Mouse (Mus musculus) C2C12 (cell line): ENCODE data around the gene Rbpms2. TPM values are rescaled to one million over a fixed set of nuclear protein-coding genes. Genes with fewer than 3 reads are reported as not detected.
A peak's percentile ranks its signal among the peaks of the same experiment; 100 is the strongest.

ENCODE experiments used
- H3K27me3 ChIP-seq: one replicate; pipeline ENCODE4 v1.6.1; 2011; ENCODE audit not compliant: control insufficient read depth, insufficient read depth, insufficient read length
- H3K36me3 ChIP-seq: one replicate; pipeline ENCODE4 v1.6.1; 2011; ENCODE audit not compliant: control insufficient read depth, insufficient read depth
- H3K4me3 ChIP-seq: one replicate; pipeline ENCODE4 v1.5.1; 2011; ENCODE audit warnings: mild to moderate bottlenecking, control low read depth; ENCODE audit not compliant: poor library complexity, insufficient read depth, severe bottlenecking
- H3K79me2 ChIP-seq: one replicate; pipeline ENCODE4 v1.6.1; 2011; ENCODE audit not compliant: control insufficient read depth, insufficient read depth
- H3K79me3 ChIP-seq: one replicate; pipeline ENCODE4 v1.6.1; 2011; ENCODE audit warnings: low read depth, control low read depth
- H3ac ChIP-seq: one replicate; pipeline ENCODE3; 2011; ENCODE audit warnings: low read depth; ENCODE audit not compliant: control insufficient read depth, insufficient read length
- CEBPB ChIP-seq: IDR thresholded peaks from one replicate; pipeline ENCODE4 v1.6.1; 2011; ENCODE audit warnings: low read depth, mild to moderate bottlenecking, control low read depth, moderate library complexity
- CTCF ChIP-seq: IDR thresholded peaks from one replicate; pipeline ENCODE4 v1.5.1; 2011; ENCODE audit not compliant: control insufficient read depth, insufficient read depth, insufficient read length
- FOSL1 ChIP-seq: IDR thresholded peaks from one replicate; pipeline ENCODE4 v1.8.0; 2011; ENCODE audit warnings: mild to moderate bottlenecking, low read length; ENCODE audit not compliant: poor library complexity, insufficient read depth, severe bottlenecking
- MAX ChIP-seq: IDR thresholded peaks from one replicate; pipeline ENCODE4 v1.6.1; 2011; ENCODE audit warnings: mild to moderate bottlenecking, control low read depth
- MYOD1 ChIP-seq: IDR thresholded peaks from one replicate; pipeline ENCODE4 v1.6.1; 2011; ENCODE audit warnings: low read depth; ENCODE audit not compliant: control insufficient read depth, insufficient read length
- MYOG ChIP-seq: IDR thresholded peaks from one replicate; pipeline ENCODE4 v1.6.1; 2011; ENCODE audit not compliant: control insufficient read depth, insufficient read length; ENCODE audit errors: extremely low read depth
- USF1 ChIP-seq: IDR thresholded peaks from one replicate; pipeline ENCODE4 v1.6.1; 2011; ENCODE audit warnings: low read depth, mild to moderate bottlenecking, control low read depth, moderate library complexity
- polyA plus RNA-seq: library from polyadenylated mRNA; unstranded; fragments of >200 nt; fragmentation: generic; extraction: Trizol; gene quantifications from one replicate; pipeline ENCODE4 v1.2.1, GENCODE M21; 2012; ENCODE audit warnings: missing spikeins

The Rbpms2 gene
- polyA plus RNA-seq, 1 experiment, result 41.3 TPM

DNA sequence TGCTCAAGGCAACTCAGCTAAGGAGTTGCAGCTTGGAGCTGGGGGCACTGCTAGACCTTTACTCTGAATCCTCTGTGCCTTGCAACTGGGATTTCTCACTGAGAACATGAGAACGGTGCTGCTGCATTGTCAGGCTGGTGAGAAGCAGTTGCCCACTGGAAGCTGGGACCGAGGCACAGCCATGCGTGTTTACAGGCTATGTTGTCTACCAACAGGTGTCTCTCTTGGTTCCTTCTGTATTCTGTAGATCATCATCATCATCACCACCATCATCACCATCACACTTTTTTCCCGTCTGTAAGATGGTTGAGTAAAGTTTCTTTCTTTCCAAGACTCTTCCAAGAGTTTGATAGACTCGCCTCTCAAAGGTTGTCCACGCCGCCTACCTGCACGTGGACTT is 38.3 kb downstream of the Rbpms2 start, which contains the start of gene Oaz2:
TSS of gene Oaz2 (plus strand) at position 301 of the 400 bp plus-strand sequence.
- Histone ChIP-seq H3K79me3 (no peaks in the 10 kb centered on the region), H3K4me3 (no peak within 1 kb of the TSS)
- no peak for TF ChIP-seq CEBPB
- TF ChIP-seq MYOD1, result no peak

DNA sequence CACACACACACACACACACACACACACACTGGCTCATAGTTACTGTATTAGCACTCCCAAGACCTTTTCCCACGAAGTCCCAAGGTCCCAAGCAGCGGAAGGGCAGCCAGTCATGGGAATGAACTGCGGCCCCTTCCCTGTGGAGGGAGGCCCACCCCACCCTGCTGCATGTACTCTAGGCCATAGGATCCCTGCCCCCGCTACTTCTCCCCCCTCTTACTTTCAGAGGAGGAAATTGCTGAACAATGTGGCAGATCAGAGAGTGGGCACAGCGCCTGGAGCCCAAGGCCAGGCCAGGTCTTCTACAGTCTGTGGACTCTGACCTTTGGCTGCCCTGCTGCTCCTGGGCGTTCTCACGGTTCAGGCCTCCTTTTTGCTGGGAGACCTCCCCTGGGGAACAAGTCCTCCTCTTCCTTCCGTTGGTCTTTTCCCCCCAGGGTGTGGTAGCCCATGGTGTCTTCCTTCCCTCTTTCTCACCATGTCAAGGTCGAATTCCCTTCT is 42.0 kb downstream of the Rbpms2 start:
- no peak overlapping the region for H3ac ChIP-seq

More for the DNA sequence above, 38.3 kb downstream of the Rbpms2 start, which contains the start of gene Oaz2:
- H3K79me2 ChIP-seq, result no peaks in the 10 kb centered on the region
- H3K36me3 ChIP-seq, result no peaks in the 10 kb centered on the region
- H3ac ChIP-seq, result no peak within 1 kb of the TSS
- no peaks in the 10 kb centered on the region for H3K27me3 ChIP-seq

DNA sequence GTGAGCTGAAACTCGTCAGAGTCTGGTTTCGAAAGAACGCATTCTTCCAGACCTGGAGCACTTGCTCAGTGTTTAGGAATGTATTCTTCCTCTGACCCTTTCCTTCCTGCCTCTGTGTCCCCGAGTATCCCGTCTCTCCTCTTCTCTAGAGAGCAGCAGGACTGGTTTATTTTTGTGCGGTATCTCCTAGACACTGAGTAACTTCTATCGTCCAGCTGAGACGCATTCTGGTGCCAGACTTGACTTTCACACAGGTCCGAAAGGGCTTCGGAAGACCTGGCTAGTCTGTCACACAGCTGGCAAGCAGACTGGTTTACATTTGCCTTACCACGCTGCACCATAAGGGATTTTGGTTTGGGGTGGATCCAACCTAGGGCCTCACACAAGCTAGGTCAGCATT is 43.5 kb downstream of the Rbpms2 start:
- Histone ChIP-seq H3K4me3 (no peak overlapping the region), H3K79me3 (no peaks in the 10 kb centered on the region), H3K79me2 (peaks cover 13% of the 10 kb centered on the region), H3K36me3 (no peaks in the 10 kb centered on the region), H3K27me3 (no peaks in the 10 kb centered on the region), H3ac (no peak overlapping the region)
- no peak for TF ChIP-seq FOSL1

More for the DNA sequence above, 42.0 kb downstream of the Rbpms2 start:
- Histone ChIP-seq H3K27me3 (no peaks in the 10 kb centered on the region), H3K79me3 (no peaks in the 10 kb centered on the region), H3K79me2 (no peaks in the 10 kb centered on the region), H3K36me3 (no peaks in the 10 kb centered on the region), H3K4me3 (no peak overlapping the region)
- TF ChIP-seq MAX, result no peak
- TF ChIP-seq CEBPB, result no peak
- TF ChIP-seq FOSL1, result no peak
- no peak for TF ChIP-seq USF1
- no peak for TF ChIP-seq CTCF
- no peak for TF ChIP-seq MYOD1
- no peak for TF ChIP-seq MYOG

DNA sequence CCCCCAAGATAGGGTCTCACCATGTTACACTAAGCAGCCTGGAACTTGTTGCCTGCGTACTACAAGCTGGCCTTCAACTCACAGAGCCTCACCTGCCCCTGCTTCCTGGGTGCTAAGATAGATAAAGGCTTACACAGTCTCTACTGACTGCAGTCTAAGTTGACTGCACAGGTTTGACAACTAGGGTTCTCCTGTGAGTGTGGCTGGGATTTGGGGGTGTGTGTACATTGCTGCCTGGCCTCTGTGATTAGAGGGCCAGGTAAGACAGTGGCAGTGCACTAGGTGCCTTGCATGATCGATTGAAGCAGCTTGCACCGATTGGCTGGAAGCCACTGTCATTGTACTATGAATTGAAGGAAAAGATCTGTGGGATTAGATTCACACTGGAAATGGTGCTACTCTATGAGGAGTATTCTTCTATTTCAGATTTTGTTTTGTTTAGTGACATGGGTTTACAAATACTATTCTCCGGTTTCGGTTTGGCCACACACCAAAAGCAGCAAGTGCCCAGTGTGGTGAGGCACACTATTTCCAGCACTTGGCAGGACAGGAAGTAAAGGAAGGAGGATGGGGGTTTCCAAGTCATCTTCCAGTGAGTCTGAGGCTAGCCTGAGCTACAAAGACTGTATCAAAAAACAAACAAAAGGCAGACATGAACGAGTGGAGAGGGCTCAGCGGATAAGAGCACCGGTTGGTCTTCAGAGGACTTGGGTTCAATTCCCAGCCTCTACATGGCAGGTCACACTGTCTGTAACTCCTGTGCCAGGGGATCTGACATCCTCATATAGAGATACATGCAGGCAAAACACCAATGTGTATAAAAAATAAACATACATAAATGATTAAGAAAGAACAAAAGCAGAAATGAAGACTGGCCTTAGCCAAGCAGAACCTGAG is 46.3 kb downstream of the Rbpms2 start:
- no peaks in the 10 kb centered on the region for H3K36me3 ChIP-seq
- H3K79me2 ChIP-seq, result peaks cover 38% of the 10 kb centered on the region
- H3ac ChIP-seq, result no peak overlapping the region
- no peaks in the 10 kb centered on the region for H3K27me3 ChIP-seq
- H3K79me3 ChIP-seq, result no peaks in the 10 kb centered on the region
- TF ChIP-seq FOSL1 (no peak), MYOD1 (no peak), CEBPB (no peak), MYOG (no peak), MAX (no peak), CTCF (no peak), USF1 (no peak)
- H3K4me3 ChIP-seq, result peak overlapping the region; percentile 42

DNA sequence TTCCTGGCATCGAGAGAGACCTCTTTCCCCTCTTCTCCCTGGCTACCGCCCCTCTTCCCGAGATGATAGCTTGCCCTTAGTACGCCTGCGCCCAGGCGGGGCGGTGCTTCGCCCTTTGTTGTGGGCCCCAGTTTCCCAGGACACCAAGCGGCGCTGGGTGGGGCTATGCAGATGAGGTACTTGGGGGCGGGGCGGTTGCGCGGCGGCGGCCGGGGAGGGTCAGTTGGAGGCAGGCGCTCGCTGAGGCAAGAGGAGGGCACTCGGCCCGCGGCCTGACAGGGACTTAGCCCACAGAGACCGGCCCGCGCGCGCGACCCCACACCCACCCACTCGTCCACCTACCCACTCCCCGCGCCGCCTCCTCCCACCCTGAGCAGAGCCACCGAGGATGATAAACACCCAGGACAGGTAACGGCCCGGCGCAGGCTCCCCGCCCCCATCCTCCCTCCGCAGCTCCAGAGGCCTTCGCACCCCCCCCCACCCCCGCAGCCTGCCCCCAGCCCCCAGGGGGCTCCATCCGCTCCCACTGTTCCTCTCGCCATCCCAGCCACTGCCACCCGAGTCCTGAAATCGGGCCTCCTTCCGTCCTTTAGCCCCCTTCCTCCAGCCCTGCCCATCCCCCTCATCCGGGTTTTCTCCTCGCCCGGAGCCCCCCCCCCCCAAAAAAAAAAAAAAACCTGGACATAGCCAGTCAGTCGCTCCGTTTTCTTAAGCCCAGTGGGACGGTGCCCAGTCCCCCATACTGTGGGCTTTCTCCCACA is 47.1 kb downstream of the Rbpms2 start:
- peaks cover 38% of the 10 kb centered on the region for H3K79me2 ChIP-seq
- no peaks in the 10 kb centered on the region for H3K27me3 ChIP-seq
- H3K79me3 ChIP-seq, result no peaks in the 10 kb centered on the region
- H3K4me3 ChIP-seq, result peak overlapping the region; percentile 42
- TF ChIP-seq MYOD1 (no peak), FOSL1 (no peak), MYOG (no peak), CTCF (no peak), USF1 (no peak), CEBPB (no peak)
- peak overlapping the region; percentile 72 for H3ac ChIP-seq
- no peaks in the 10 kb centered on the region for H3K36me3 ChIP-seq
